Mouse (Mus musculus): ENCODE measurements around the gene Gpc2.
A peak's percentile ranks its signal among the peaks of the same experiment; 100 is the strongest.

Gene Gpc2

GRCm38 (mm10) chr5:138262001-138262400 lies 17.8 kb downstream of the Gpc2 start:
- no peak for DNase-seq (ENCODE audit: extremely low spot score, low spot score)

- DNase-seq (ENCODE audit: extremely low spot score, low spot score), result no peak
Measured at GRCm38 (mm10) chr5:138260834-138261233, 19.0 kb downstream of the Gpc2 start.

GRCm38 (mm10) chr5:138260051-138260450 lies 19.8 kb downstream of the Gpc2 start:
- no peak for DNase-seq (ENCODE audit: extremely low spot score, low spot score)

- no peak for DNase-seq (ENCODE audit: extremely low spot score, low spot score)
Measured at GRCm38 (mm10) chr5:138258993-138259392, 20.8 kb downstream of the Gpc2 start.

- DNase-seq (ENCODE audit: extremely low spot score, low spot score), result no peak
Measured at GRCm38 (mm10) chr5:138258542-138258941, 21.3 kb downstream of the Gpc2 start.

GRCm38 (mm10) chr5:138258078-138258477 lies 21.7 kb downstream of the Gpc2 start:
- DNase-seq (ENCODE audit: extremely low spot score, low spot score), result no peak

GRCm38 (mm10) chr5:138257585-138257978 lies 22.2 kb downstream of the Gpc2 start:
- DNase-seq (ENCODE audit: extremely low spot score, low spot score), result no peak

- no peak for DNase-seq (ENCODE audit: extremely low spot score, low spot score)
Measured at GRCm38 (mm10) chr5:138256966-138257584, 22.7 kb downstream of the Gpc2 start.

- DNase-seq (ENCODE audit: extremely low spot score, low spot score), result no peak
Measured at GRCm38 (mm10) chr5:138256094-138256467, 23.7 kb downstream of the Gpc2 start.

GRCm38 (mm10) chr5:138255353-138256093 lies 24.3 kb downstream of the Gpc2 start, which contains the start of gene Lamtor4:
TSS of gene Lamtor4 (plus strand) at chr5:138255482.
- DNase-seq (ENCODE audit: extremely low spot score, low spot score), result peak; percentile 86

GRCm38 (mm10) chr5:138253061-138253460 lies 26.7 kb downstream of the Gpc2 start:
- no peak for DNase-seq (ENCODE audit: extremely low spot score, low spot score)

- DNase-seq (ENCODE audit: extremely low spot score, low spot score), result no peak
Measured at GRCm38 (mm10) chr5:138251144-138251543, 28.7 kb downstream of the Gpc2 start.

- DNase-seq (ENCODE audit: extremely low spot score, low spot score), result no peak
Measured at GRCm38 (mm10) chr5:138241511-138241910, 38.3 kb downstream of the Gpc2 start.

GRCm38 (mm10) chr5:138234224-138234623 lies 45.6 kb downstream of the Gpc2 start:
- no peak for DNase-seq (ENCODE audit: extremely low spot score, low spot score)

- no peak for DNase-seq (ENCODE audit: extremely low spot score, low spot score)
Measured at GRCm38 (mm10) chr5:138233778-138234177, 46.0 kb downstream of the Gpc2 start.

GRCm38 (mm10) chr5:138229511-138229910 lies 50.3 kb downstream of the Gpc2 start:
- no peak for DNase-seq (ENCODE audit: extremely low spot score, low spot score)

GRCm38 (mm10) chr5:138228026-138228425 lies 51.8 kb downstream of the Gpc2 start:
- no peak for DNase-seq (ENCODE audit: extremely low spot score, low spot score)

GRCm38 (mm10) chr5:138227367-138227766 lies 52.4 kb downstream of the Gpc2 start:
- DNase-seq (ENCODE audit: extremely low spot score, low spot score), result no peak

GRCm38 (mm10) chr5:138226491-138226890 lies 53.3 kb downstream of the Gpc2 start:
- DNase-seq (ENCODE audit: extremely low spot score, low spot score), result no peak

- no peak for DNase-seq (ENCODE audit: extremely low spot score, low spot score)
Measured at GRCm38 (mm10) chr5:138225700-138226099, 54.1 kb downstream of the Gpc2 start, which contains the start of gene Nxpe5. TSS of gene Nxpe5 (plus strand) at chr5:138225898.
